Mouse (Mus musculus) spleen, adult 2 months (tissue): Measurements from ENCODE around the gene Skil. TPM values are rescaled to one million over a fixed set of nuclear protein-coding genes. Genes with fewer than 3 reads are reported as not detected.
A peak's percentile ranks its signal among the peaks of the same experiment; 100 is the strongest.

ENCODE experiments used
- DNase-seq, 2 experiments: peaks; one replicate each; pipeline versions ENCODE4 v3.0.0 to v3.0.0-alpha.2; 2012 to 2021; ENCODE audit warnings: low spot score in 2 of 2, low read depth in 1 of 2
- H3K27ac ChIP-seq: fragments of 200-500 bp; 2 replicates; pipeline ENCODE4 v1.5.1; 2012; ENCODE audit warnings: low read length, inconsistent platforms; ENCODE audit not compliant: insufficient read depth
- H3K27me3 ChIP-seq: fragments of 200-500 bp; 2 replicates; pipeline ENCODE4 v1.6.1; 2012; ENCODE audit warnings: mild to moderate bottlenecking, moderate library complexity, low read length, inconsistent platforms; ENCODE audit not compliant: control insufficient read depth, insufficient read depth
- H3K36me3 ChIP-seq: fragments of 200-500 bp; 2 replicates; pipeline ENCODE4 v1.6.1; 2012; ENCODE audit warnings: mild to moderate bottlenecking, low read length, inconsistent platforms; ENCODE audit not compliant: control insufficient read depth, insufficient read depth
- H3K4me1 ChIP-seq: fragments of 200-500 bp; 2 replicates; pipeline ENCODE4 v1.6.1; 2011; ENCODE audit warnings: inconsistent platforms; ENCODE audit not compliant: control insufficient read depth, insufficient read depth, insufficient read length
- H3K4me3 ChIP-seq: fragments of 200-500 bp; 2 replicates; pipeline ENCODE4 v1.5.1; 2011; ENCODE audit warnings: mild to moderate bottlenecking, inconsistent platforms; ENCODE audit not compliant: insufficient read depth, insufficient read length; ENCODE audit errors: extremely low read depth
- CTCF ChIP-seq: fragments of 200-500 bp; IDR thresholded peaks from 2 replicates; pipeline ENCODE4 v1.5.1; 2011; ENCODE audit warnings: mild to moderate bottlenecking, inconsistent platforms; ENCODE audit not compliant: insufficient read depth, insufficient read length, insufficient replicate concordance; ENCODE audit errors: extremely low read depth
- POLR2A ChIP-seq: fragments of 200-500 bp; IDR thresholded peaks from 2 replicates; pipeline ENCODE4 v1.6.1; 2011; ENCODE audit warnings: low read depth, low read length, inconsistent platforms
- WGBS: fragments of 180-500 bp; shearing (Covaris S2); methylation state at CpG from one replicate; pipeline ENCODE4 v1.1.7; 2018; 5-methylcytosine and 5-hydroxymethylcytosine counted together
- polyA plus RNA-seq: library from polyadenylated mRNA; depleted of rRNA; stranded (reverse); fragments of >200 nt; gene quantifications from 2 replicates; pipeline ENCODE4 v1.2.3, GENCODE M21; 2012

Skil gene
- polyA plus RNA-seq, 1 experiment, result 4.7 TPM

DNA sequence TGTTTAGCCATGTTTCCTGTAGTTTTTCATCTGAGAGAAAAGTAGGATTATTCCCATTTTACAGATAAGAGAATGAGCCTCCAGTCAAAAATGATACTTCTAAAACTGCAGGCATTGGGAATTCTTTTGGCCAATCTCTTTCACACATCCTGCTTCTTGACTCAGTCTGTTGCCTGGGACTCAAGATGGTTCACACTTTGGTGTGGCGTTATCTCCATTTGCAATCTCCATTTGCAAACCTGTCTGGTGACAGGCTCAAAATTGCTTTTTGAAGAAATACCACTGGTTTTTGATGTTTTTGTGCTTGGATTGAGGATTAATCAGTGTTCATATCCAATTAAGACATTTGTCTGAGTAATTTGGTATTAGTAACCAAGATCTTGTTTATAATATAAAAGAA, 3.7 kb downstream of the Skil start:
- TF ChIP-seq POLR2A (no peak), CTCF (no peak)
- H3K27ac ChIP-seq, result no peak overlapping the region
- no peak overlapping the region for H3K4me3 ChIP-seq
- H3K27me3 ChIP-seq, result no peaks in the 10 kb centered on the region
- peaks cover 16% of the 10 kb centered on the region for H3K4me1 ChIP-seq
- WGBS, result 84% methylated on average over 1 of the region's 1 CpGs
- DNase-seq, result no peak
- no peaks in the 10 kb centered on the region for H3K36me3 ChIP-seq

DNA sequence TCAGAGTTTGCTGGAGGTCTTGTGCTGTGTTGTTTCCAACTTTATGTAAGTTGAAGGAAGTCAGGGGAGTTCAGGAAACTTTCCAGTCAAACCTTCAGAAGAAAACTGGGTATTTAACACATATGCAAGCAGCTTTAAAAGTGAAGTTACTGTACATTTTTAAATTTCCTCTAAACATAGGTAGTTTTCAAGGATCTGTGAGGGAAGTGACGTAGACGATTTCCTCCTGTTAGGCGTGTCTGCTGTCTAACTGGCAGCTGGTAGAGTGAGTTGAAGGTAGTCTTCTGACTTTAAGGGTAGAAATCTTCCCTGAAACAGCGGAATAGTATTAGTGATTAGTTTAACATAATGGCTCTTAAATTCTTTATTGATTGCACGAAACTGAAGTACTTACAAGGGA, 5.2 kb downstream of the Skil start:
- Histone ChIP-seq H3K4me1 (peaks cover 20% of the 10 kb centered on the region), H3K27me3 (no peaks in the 10 kb centered on the region), H3K36me3 (no peaks in the 10 kb centered on the region), H3K4me3 (no peak overlapping the region), H3K27ac (no peak overlapping the region)
- TF ChIP-seq CTCF, result no peak
- TF ChIP-seq POLR2A, result no peak
- WGBS, result 68% methylated on average over 5 of the region's 5 CpGs
- no peak for DNase-seq

DNA sequence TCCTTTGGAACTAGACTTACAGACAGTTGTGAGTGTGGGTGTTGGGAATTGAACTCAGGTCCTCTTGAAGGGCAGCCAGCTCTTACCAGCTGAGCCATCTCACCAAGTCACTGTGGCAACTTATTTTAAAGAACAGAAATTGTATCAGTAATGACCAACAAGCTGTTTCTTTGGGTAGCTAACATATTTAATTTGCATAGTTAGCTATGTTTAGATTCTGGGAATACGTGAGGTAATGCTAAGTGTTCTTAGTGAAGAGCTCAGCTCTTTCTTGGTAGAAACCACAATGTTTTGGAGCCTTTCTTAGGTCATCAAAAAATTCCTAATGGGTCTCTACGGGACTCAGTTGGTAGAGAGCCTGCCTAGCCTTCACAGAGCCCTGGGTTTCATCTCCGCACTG, 5.9 kb downstream of the Skil start:
- TF ChIP-seq CTCF, result no peak
- DNase-seq, result no peak
- no peak overlapping the region for H3K4me3 ChIP-seq
- H3K36me3 ChIP-seq, result no peaks in the 10 kb centered on the region
- H3K27ac ChIP-seq, result no peak overlapping the region
- peaks cover 20% of the 10 kb centered on the region for H3K4me1 ChIP-seq
- no peaks in the 10 kb centered on the region for H3K27me3 ChIP-seq
- WGBS, result 76% methylated on average over 3 of the region's 3 CpGs

DNA sequence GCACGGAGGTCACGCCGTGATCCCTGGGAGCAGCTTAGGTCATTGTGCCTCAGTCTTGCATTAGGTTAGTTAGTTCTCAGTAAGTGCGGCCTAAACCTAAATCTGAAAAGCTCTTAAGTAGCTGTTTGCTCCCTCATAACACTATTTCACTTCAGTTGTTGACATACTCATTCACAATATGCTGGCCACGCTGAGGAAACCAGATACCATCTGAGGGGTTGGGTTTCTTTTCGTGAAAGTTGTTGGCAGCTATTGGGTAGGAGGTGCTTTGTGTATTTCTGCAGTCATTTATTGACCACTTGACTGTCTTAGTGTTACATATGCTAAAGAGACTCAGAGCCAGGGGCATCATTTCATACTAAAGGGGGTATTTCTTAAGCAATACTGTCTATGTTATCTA, 10.1 kb downstream of the Skil start:
- no peak for DNase-seq
- Histone ChIP-seq H3K27ac (no peak overlapping the region), H3K4me1 (peaks cover 15% of the 10 kb centered on the region), H3K4me3 (no peak overlapping the region), H3K36me3 (no peaks in the 10 kb centered on the region), H3K27me3 (no peaks in the 10 kb centered on the region)
- no peak for TF ChIP-seq CTCF
- no peak for TF ChIP-seq POLR2A
- WGBS, result 71% methylated on average over 6 of the region's 6 CpGs

DNA sequence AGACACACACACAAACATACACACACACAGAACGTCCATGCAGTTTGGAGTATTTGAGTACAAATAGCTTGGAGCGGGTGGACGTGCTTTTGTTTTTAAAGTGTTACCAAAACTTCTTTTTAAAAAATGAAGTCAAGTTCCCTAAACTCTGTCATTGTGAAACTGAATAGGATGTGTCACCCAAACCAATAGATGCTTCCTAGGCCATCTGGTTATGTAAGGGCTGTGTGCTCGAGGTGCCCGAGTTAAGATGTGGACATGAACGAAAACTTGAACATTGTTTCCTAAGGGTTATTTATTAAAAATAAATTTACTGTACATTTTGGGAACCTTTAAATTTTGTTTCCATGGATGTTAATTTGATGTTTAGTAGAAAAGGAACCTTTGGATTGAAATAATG, 11.7 kb downstream of the Skil start:
- Histone ChIP-seq H3K36me3 (no peaks in the 10 kb centered on the region), H3K27me3 (no peaks in the 10 kb centered on the region), H3K4me1 (peaks cover 9% of the 10 kb centered on the region), H3K4me3 (no peak overlapping the region), H3K27ac (0 out of 2 replicates have a peak overlapping the region, but pooled peaks have one; percentile 18)
- no peak for DNase-seq
- WGBS, result 54% methylated on average over 6 of the region's 6 CpGs
- TF ChIP-seq CTCF, result no peak
- TF ChIP-seq POLR2A, result no peak

DNA sequence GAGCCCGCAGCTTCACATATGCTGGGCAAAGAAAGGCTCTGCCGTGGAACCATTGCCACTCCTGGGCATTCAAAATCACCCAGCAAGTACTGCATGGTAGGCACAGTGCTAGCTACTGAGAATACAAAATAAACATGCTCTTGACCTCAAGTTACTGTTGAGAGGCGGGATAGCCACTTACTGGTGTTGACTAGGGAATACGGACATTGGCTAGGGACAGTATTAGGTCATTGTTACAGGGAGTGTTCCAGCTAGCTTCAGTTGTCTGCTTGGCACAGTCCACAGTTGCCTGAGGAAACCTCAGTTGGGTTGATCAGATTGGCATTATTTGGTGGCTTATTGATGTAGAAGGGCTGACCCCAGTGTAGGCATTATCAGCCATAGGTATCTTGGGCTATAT, 12.8 kb downstream of the Skil start:
- Histone ChIP-seq H3K4me3 (no peak overlapping the region), H3K36me3 (peaks cover 2% of the 10 kb centered on the region), H3K27ac (no peak overlapping the region), H3K4me1 (peaks cover 7% of the 10 kb centered on the region), H3K27me3 (no peaks in the 10 kb centered on the region)
- WGBS, result 91% methylated on average over 4 of the region's 4 CpGs
- DNase-seq, result no peak
- TF ChIP-seq POLR2A (no peak), CTCF (no peak)

DNA sequence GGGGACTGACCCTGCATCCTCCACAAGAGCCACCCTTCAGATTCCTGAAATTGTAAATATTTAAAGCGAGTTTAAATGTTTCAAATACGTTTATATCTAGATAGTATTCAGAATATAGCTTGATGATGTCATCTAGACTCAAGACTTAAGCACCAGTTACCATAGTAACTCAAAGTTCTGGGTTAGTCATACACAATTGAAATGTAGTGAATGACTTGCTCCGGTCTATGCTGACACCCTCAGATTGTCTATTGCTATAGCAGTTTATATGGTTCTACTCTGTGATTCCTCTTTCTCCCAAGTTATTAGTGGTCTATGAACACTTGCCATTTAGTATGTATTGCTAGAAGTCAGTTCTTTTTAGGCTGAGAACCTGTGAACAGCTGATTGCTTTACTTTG, 14.2 kb downstream of the Skil start:
- DNase-seq, result peak in 1 of 2 experiments; percentile 19
- Histone ChIP-seq H3K27ac (no peak overlapping the region), H3K27me3 (no peaks in the 10 kb centered on the region), H3K4me3 (no peak overlapping the region), H3K4me1 (peaks cover 4% of the 10 kb centered on the region), H3K36me3 (peaks cover 11% of the 10 kb centered on the region)
- TF ChIP-seq POLR2A (no peak), CTCF (no peak)
- WGBS, result 65% methylated on average over 3 of the region's 3 CpGs
